Mouse (Mus musculus): ENCODE measurements around the gene Paqr5.

Gene Paqr5

DNA sequence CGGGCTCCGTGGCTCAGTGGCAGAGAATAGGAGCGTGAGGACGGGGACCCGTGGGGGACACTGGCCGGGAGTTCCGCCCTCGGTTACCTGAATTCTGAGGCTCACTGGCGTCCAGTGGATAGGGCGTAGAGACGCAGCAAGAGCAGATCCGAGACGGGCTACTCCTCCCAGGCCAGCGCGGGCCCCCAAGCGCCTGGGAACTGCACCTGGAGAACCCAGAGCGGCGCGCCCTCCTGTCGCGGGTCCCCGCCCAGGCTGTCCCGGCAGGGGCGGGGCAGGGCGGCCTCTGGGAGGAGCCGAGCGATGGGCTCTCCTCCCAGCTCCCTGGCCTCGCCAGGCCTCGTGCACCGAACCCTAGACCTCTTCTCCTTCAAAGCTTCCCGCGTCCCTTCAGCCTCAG, at the start of gene Paqr5:
TSS of gene Paqr5 (minus strand) at position 257 of the 400 bp plus-strand sequence.
- DNase-seq (ENCODE audit: extremely low spot score, low spot score): peak; percentile 33

DNA sequence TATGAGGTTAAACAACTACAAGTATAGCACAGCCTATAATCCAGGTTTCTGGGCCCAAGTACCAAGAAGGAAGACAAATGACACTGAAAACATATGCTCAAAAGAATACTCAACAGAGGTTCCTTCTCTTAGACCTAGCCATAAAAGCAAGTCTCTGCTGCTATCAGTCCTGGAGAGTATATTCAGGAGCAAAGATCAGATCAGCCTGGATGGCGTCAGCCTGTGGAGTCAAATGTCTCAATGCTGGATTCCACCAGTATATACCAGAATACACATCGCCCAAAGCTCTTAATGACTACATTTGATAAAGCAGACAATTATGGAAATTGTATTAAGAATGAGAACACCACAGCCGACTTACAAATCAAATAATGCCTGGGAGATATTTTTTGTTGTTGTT, 35.6 kb upstream of the Paqr5 start:
- no peak for DNase-seq (ENCODE audit: extremely low spot score, low spot score)

DNA sequence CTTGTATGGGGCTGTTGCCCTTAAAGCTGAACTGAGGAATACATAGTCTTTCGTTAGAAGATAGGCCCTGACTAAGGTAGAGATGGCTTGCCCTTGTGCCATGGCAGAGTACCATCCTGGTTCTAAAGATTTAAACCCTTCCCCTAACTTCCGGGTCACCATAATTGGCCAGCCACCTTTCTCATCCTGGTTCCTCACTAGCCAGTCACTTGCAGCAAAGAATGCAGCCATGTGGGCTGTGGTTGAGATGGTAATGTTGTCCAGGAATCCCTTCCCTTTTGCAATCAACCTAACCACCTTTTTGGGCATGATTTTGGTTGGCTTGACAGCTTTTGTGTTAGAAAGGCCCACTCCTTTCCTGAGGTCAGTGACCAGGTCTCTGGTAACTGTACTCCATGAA, 33.8 kb upstream of the Paqr5 start:
- DNase-seq (ENCODE audit: extremely low spot score, low spot score): no peak

DNA sequence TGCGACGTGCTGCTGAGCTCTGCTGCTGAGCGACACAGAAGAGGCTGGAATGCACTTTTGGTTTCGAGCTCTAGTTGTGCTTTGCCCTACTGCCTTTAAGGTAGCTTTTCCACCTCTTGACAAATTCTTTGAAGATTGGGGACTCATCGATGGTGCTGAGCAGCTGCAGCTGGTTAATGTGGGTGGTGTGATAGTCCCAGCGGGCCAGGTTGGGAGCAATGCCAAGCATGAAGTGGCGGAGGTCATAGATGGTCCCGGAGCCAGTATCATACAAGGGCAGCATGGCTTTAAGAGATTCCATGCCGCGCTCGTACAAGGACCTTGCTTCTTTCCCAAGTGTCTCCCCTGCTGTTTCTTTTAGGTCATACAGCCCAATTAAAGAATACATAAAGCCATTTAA, 33.3 kb upstream of the Paqr5 start:
- no peak for DNase-seq (ENCODE audit: extremely low spot score, low spot score)

DNA sequence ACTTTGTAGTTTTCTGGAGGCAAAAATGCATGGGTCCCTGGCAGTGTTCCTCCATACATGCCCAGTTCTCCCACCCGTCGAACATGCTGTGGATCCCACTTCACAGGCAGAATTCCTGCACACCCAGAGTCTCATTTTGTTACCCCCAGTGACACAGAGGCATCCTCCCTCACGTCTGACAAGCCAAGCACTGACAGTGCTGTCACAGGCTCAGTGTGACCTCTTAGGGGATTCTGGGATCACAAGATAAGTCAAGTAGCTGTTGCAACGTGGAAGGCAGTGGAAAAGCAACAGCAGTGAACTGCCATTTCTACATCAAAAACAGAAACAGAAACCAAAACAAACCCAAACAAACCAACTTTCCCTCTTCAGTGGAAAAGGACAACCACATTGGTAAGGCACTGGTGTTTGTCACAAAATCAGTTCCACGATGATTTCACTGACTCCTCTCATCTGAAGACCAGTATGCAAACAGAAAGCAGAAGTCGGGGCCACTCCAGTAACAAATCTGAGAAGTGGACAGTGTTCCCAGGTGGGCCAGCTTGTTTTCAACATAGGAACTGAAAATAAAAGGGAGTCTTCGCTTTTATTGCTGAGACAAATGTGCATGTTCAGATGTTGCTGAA, 31.3 kb upstream of the Paqr5 start:
- no peak for DNase-seq (ENCODE audit: extremely low spot score, low spot score)

DNA sequence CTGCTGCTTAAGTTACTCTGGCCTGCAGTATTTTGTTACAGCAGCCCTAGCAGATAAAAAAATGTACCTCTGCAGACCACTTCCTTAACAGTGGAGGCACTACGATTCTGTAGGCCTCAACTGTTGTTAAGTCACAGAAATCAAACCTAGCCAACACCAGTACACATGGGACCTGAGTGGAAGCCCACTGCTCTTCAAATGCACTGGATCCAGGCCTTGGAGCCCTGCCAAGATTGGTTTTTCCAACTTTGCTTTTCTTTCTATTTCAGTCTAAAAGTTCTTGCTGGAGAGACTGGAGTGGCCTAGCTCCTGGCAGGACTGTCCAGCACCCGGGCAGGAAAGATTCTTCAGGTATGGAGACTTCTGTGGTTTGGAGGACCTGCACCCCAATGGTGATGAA, 29.6 kb upstream of the Paqr5 start:
- DNase-seq (ENCODE audit: extremely low spot score, low spot score): no peak

DNA sequence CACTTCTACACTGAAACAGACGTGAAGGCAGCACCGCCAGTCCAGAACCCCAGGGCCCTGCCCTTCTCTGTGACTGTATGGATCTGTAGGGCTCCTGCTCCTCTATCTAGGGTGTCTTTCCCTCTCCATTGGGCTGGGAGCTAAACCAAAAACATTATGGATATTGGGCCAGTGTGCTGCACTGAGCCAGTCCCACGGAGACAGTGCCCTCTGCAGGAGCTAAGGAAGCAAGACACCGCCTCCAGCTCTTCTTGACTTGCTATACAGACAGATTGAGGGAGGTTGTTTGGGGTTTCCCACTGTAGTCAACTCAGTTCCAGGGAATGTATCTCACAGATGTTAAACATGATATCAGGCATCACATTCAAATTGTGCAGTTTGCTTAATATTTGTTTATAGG, 24.1 kb upstream of the Paqr5 start:
- no peak for DNase-seq (ENCODE audit: extremely low spot score, low spot score)

DNA sequence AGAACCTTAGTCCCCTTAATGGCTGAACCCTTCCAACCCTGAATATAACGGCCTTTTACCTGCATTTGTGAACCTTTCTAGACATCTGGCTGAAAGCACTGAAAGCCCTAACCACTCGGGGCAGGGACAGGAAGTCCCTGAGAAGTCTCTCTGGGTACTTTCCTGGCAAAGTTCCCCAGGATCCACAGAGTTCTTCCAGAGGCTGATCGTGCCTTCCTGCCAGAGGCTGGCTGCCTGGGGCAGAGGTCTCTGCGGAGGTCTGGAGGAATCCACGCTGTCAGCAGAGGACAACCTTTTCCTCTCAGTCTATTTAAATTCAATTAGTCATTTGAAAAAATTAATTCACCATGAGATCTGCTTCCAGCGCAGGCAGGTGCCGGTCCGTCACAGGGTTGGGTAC, 22.5 kb upstream of the Paqr5 start:
- DNase-seq (ENCODE audit: extremely low spot score, low spot score): no peak

DNA sequence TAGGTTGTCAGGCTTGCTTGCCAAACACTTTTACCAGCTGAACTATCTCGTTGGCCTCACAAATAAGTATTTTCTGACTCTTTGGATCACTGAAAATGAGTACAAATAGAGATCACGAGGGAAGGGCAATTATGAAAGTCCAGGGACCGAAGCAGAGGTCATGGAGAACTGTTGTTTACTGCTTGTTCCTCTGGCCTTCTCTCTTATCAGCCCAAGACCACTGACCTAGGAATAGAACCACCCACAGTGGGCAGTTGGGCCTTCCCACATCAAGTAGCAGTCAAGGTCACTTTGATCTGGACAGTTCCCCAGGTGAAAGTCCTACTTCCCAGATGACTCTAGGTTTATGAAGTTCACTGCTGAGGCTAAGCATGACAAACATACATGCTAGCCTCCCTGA, 15.5 kb upstream of the Paqr5 start:
- no peak for DNase-seq (ENCODE audit: extremely low spot score, low spot score)

DNA sequence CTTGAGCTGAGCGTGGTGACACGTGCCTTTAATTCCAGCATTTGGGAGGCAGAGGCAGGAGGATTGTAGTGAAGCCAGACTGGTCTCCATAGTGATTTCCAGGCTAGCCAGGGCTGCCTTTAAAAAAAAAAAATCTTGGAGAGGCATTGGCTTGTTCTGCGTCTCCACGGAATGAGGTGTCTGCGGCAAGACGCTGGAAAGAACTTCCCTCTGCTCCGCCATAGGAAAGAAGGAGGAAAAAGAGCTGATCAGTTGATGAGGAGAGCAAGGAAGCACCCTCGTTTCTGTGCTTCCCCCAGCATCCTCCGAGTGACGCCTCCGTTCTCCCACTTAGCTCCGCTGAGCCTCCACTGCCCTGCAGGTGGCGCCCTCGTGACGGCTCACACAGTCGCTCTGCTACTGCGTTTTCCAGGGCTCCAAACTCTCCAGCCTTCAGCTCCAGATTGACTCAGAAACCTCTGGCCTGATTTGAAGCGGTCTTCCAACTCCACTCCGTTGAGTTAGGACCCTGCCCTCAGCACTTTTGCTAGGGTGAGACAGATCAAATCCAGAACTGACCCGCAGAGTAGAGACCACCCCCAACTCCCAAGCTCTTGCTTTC, 13.5 kb upstream of the Paqr5 start:
- peak; percentile 87 for DNase-seq (ENCODE audit: extremely low spot score, low spot score)

DNA sequence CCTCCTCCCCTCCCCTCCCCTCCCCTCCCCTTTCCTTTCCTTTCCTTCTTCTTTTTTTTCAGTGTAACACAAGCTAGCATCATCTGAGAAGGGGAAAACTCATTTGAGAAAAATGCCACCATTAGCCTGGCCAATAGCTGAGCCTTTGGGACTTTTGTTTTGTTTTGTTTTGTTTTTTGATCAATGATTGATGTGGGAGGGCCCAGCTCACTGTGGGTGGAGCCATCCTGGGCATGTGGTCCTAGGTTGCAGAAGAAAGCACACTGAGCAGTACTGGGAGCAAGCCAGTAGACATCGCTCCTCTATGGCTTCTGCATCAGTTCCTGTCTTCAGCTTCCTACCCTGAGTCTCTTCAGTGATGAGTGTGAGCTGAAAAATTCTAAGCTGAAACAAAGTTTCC, 9.2 kb upstream of the Paqr5 start:
- DNase-seq (ENCODE audit: extremely low spot score, low spot score): no peak

DNA sequence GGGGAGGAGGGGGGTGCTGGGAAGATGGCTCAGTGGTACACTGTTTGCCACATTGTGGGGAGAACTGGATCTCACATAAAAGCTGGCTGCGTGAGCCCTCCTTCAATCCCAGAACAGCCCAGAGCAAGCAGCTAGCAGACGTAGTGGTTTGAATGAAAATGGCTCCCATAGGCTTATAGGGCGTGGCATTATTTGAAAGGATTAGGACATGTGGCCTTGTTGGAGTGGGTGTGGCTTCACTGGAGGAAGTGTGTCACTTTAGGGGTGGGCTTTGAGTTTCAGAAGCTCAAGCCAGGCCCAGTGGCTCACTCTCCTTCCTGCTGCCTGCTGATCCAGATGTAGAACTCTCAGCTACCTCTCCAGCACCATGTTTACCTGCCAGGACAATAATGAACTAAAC, 5.5 kb upstream of the Paqr5 start:
- no peak for DNase-seq (ENCODE audit: extremely low spot score, low spot score)

DNA sequence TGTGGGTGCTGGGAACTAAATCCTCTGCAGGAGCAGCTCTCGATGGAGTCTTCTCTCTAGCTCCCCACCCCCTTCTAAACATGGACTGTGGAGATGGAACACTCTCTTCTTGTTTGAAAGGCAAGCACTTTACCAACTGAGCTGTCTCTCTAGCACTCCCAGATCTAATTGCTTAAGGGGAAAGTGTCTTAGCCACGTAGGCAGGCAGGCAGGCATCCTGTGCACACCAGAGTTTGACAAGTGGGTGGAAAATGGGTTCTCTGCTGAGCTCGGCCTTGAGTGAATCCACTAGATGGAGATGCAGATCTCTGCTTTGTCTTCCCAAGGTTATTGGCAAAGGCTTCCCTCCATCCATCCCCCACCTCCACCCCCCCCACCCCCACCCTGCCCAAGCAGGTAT, 1.4 kb upstream of the Paqr5 start:
- no peak for DNase-seq (ENCODE audit: extremely low spot score, low spot score)

DNA sequence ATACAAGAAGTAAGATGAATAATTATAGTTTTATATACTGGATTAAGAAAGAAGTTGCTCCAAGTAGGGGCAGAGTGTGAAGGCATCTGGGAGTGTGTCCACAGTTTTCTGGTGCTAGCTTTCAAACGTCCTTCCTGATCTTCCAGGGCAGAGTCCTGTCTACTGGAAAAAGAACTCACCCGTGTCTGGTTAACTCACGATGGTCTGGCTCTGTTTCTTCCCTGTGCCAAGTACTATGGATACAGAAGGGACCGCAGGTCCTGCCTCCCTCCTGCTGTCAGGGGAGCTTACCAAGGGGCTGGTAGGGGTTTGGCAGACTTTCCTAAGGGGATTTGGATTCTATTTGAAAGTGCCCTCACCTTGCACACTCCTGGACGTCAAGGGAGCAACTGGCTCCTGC, 1.6 kb downstream of the Paqr5 start:
- DNase-seq (ENCODE audit: extremely low spot score, low spot score): no peak

DNA sequence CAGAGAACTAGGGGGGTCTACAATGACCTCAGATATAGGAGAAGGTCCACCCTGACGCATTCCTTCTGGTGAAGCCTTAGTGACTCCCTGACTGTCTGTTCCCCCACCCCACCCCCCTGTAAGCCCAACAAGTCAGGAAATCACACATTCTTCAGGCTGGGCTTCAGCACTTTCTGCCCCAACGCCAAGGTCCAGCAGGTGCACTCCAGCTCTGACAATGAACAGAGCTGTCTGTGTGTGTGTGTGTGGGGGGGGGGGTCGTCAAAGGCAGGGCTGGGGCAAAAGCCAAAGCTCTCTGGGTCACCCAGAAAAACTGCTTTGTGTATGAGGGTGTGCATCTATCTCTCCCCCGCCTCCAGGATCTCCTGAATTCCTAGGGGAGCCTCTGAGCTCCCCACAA, 2.8 kb downstream of the Paqr5 start:
- DNase-seq (ENCODE audit: extremely low spot score, low spot score): no peak

DNA sequence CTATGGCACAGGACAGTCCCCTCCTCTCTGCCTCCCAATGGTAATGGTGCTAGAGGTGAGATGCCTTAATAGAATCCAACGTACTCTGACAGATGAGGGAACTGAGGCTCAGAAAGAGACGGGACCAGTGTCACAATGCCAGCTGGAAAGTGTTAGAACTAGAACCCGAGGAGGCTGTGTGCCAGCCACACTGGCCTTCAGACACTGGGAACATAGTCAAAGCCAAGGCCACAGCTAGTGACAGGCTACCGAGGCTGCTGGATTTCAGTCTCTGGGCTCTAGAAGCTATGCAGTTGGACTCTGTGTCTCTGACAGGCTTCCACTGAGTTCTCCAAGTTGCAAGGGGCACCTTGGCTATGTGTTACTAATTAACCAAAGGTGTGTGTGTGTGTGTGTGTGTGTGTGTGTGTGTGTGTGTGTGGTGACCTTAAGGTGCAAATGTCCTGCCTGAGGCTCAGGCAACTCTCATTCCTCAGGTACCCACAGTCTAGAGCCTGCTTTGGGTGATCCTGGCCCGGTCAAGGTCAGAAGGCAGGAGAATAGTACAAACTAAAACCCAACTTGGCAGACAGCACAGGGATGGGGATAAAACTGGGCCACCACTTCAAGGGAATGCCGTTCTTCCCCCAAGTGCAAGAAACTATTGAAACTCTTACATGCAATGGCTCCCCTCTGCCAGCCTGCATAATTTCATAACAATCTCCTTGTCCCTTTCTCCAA, 3.5 kb downstream of the Paqr5 start:
- no peak for DNase-seq (ENCODE audit: extremely low spot score, low spot score)

DNA sequence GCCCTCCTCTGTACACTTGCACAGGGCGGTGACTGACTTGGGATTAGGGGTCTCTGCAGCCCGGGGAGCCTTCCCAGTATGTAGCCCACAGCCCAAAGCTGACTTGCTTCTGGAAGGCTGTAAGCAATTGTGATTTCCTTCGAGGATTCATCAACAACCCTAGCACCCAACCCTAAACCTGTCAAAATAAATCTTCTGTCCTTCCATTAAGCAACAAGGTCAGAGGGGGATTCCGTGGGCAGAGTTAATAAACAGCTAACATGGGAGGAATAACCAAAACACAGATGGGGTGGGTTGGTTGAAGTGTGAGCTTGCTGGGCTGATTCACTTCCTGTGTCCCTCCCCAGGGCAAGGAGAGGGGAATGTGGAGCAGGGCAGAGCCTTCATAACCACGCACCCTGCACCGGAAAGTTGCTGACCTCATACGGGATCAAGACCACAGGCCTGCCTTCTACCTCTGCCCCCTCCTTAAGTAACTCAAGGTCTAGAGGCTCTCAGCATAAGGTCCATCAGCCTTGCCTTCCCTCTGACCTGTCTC, 5.0 kb downstream of the Paqr5 start:
- no peak for DNase-seq (ENCODE audit: extremely low spot score, low spot score)

DNA sequence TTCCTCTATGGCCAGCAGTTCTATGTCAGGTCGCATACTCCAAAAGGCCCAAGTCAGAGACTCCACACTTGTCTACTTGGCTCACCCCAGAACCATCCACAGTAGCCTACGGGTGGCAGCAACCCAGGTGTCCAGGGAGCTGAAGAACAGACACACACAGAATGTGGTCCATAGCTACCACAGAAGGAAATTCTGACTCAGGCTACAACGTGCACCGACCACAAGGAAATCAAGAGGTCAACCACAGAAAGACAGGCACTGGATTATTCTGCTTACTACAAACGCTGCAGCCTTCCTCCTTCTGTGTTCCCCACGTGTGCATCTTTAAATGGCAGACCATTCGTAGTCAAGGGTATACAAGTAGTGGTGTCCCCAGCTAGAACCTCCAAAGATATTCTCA, 6.4 kb downstream of the Paqr5 start:
- DNase-seq (ENCODE audit: extremely low spot score, low spot score): no peak

DNA sequence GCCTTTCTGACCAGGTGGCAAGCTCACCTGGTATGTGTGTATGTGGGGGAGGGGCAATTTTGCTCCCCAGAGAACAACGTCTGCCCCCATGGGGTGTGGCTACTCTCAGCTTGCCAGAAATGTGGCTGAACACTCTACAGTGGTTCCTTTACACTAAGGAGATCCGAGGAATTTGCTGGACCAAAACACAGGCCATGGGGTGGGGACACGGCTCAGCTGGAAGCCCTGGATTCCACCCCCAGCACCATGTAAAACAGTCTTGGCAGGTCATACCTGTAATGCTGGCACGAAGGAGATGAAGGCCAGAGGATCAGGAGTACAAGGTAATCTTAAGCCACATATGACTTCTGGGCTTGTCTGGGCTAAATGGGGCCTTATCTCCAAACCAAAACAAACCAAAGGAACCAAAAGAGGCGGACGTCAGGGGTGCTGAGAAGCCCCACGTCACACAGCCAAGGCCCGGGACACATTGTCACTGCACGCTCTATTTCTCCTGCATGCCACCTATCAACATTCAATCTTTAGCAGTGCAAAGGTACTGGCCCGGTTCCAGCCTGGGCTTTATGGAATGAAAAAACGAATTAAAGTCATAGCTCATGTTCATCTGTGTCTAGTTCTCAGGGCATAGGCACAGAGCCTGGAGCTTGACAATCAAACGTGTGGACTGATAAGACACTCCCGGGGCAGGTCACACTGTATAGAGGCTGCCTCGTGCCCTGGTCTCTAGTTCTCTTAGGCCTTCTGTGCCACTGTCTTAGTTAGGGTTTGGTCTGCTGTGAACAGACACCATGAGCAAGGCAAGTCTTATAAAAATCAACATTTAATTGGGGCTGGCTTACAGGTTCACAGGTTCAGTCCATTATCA, 8.2 kb downstream of the Paqr5 start:
- no peak for DNase-seq (ENCODE audit: extremely low spot score, low spot score)

DNA sequence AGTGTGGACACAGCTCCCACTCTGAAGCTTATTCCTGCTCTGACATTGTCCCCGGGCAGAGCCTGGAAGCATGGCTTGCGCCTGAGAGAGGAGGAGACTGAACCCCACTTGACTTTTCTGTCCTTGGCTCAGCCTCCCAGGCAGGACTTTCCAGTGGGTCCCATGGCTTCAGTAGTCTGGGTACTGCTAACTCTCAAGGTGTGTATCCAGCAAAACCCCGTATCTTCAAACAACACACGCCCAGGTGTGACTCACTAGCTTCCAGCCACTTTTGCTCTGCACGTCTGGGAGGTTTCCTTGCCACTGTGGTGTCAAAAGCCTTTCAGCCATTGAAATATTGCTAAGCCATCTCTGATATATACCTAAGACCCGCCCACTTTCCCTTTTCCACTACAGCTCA, 9.3 kb downstream of the Paqr5 start:
- DNase-seq (ENCODE audit: extremely low spot score, low spot score): no peak

DNA sequence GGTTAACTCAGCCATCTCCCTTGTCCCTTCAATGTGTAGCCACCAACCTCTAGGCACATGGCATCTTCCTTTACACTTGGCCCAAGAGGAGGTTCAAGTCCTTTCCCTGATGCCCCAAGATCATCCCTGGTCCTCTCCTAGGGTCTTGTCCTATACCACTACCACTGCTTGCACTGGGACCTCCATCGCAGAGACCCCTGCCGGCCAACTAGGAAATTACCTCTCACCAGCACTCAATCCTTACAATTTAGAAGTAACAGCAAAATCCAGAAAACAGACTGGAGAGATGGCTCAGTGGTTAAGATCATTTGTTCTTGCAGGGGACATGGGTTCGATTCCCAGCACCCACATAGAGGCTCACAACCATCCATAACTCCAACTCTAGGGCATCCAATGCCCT, 11.2 kb downstream of the Paqr5 start:
- no peak for DNase-seq (ENCODE audit: extremely low spot score, low spot score)

All from neural tube, embryonic 10.5 days (tissue).